Mouse (Mus musculus): ENCODE data around the gene Spata18. TPM values are rescaled to one million over a fixed set of nuclear protein-coding genes. Genes with fewer than 3 reads are reported as not detected.

The Spata18 gene
- polyA plus RNA-seq, 1 experiment: not detected

DNA sequence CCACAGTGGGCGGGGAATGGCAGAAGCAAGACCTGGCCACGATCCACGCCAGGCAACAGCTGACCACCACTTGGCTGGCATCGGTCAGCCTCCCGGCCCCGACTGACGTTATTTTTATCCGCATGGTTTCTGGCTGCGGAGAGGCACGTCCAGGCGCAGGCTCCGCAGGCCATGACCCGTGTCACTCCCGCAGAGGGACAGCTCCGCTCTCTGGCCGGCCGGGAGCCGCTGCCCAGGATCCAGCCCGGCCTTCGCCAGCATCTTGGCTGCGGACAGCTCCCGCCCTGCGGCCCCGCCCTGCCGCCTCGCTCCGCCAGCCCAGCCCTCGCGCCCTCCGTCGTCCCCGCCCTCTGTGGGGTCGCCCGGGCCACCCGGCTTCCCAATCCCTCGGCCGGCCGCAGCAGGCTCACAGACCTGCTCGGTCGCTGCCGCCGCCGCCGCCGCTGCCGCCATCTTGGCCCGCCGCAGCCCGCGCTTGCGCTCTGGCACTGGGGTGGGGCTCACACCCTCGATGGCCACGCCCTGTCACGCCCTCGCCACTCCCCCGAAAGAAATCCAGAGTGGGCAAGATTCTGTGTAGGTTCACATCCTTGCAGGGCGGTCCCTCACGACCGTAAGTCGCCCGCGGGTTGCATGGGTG, 3.8 kb upstream of the Spata18 start, which contains the start of gene Sgcb:
Sgcb (minus strand) TSS at position 530 of the 640 bp plus-strand sequence.
- peaks cover 20% of the 10 kb centered on the region for H3K27me3 ChIP-seq (ENCODE audit: control insufficient read depth, insufficient read depth, insufficient read length)
- H3ac ChIP-seq (ENCODE audit: control insufficient read depth, insufficient read length): peak within 1 kb of the TSS; percentile 21
- TF ChIP-seq POLR2A (IDR thresholded peaks at IDR 0.05; ENCODE audit: insufficient read length, low read depth) (peak; percentile 89), USF1 (IDR thresholded peaks at IDR 0.05; ENCODE audit: low read depth) (no peak), REST (IDR thresholded peaks at IDR 0.05; ENCODE audit: insufficient read depth, insufficient read length) (peak; percentile 16), TCF12 (IDR thresholded peaks at IDR 0.05; ENCODE audit: insufficient read depth, poor library complexity, severe bottlenecking) (peak; percentile 49), MYOD1 (IDR thresholded peaks at IDR 0.05; ENCODE audit: control insufficient read depth in 1 of 3, insufficient read length in 2 of 3, low read depth in 2 of 3) (peak in 2 of 3 experiments; percentile 94 to 96), SRF (IDR thresholded peaks at IDR 0.05; ENCODE audit: control insufficient read depth, insufficient read length, low read depth) (no peak), MYOG (IDR thresholded peaks at IDR 0.05; ENCODE audit: control insufficient read depth in 1 of 3, insufficient read depth in 1 of 3, insufficient read length in 2 of 3, low read depth in 2 of 3) (peak; percentile 87 to 96 (median 93)), POLR2AphosphoS2 (IDR thresholded peaks at IDR 0.05; ENCODE audit: insufficient read length, low read depth) (peak; percentile 82), E2F4 (IDR thresholded peaks at IDR 0.05; ENCODE audit: insufficient read depth) (no peak), CEBPB (IDR thresholded peaks at IDR 0.05; ENCODE audit: insufficient read depth, poor library complexity, severe bottlenecking) (no peak), TCF3 (IDR thresholded peaks at IDR 0.05; ENCODE audit: insufficient read length, low read depth) (peak; percentile 69)
- peaks cover 9% of the 10 kb centered on the region for H3K79me2 ChIP-seq (ENCODE audit: control insufficient read depth, insufficient read depth)
- H3K4me2 ChIP-seq (ENCODE audit: low read depth): peak within 1 kb of the TSS; percentile 75
- H3K36me3 ChIP-seq (ENCODE audit: control insufficient read depth, insufficient read depth): no peaks in the 10 kb centered on the region
- H3K4me3 ChIP-seq: peak within 1 kb of the TSS; percentile 28

DNA sequence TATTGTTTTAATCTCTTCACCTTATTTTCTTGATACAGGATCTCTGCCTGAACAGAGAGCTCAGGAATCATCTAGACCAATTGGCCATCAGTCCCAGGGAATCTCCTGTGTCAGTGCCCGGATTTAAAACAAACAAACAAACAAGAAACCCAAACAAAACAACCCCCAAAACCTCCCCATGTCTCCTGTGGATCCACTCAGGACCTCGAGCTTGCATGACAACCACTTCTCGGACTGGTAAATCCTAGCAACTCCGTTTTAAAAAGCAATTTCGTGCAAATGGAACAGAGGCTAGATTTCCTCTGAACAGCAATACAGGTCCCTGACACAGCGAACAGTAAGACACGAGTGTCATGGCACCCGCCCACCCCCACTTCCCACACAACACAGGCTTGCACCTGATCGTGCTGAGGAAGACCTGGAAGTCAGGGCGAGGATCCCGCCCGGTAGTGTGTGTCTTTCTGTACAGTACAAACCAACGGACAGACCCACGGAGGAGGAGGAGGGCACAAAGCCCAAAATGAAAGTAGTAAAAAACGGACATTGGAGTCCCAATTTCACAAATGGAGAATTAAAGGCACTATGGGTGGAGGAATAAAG, 714 bp upstream of the Spata18 start:
- peak overlapping the region; percentile 31 for H3ac ChIP-seq (ENCODE audit: control insufficient read depth, insufficient read length)
- no peaks in the 10 kb centered on the region for H3K36me3 ChIP-seq (ENCODE audit: control insufficient read depth, insufficient read depth)
- peak overlapping the region; percentile 19 for H3K4me3 ChIP-seq
- peak overlapping the region; percentile 89 for H3K4me2 ChIP-seq (ENCODE audit: low read depth)
- TF ChIP-seq MYOG (IDR thresholded peaks at IDR 0.05; ENCODE audit: control insufficient read depth in 1 of 3, insufficient read depth in 1 of 3, insufficient read length in 2 of 3, low read depth in 2 of 3): no peak
- no peak for TF ChIP-seq MAX (IDR thresholded peaks at IDR 0.05; ENCODE audit: low read depth)
- no peak for TF ChIP-seq POLR2AphosphoS2 (IDR thresholded peaks at IDR 0.05; ENCODE audit: insufficient read length, low read depth)
- TF ChIP-seq CEBPB (IDR thresholded peaks at IDR 0.05; ENCODE audit: insufficient read depth, poor library complexity, severe bottlenecking): no peak
- TF ChIP-seq POLR2A (IDR thresholded peaks at IDR 0.05; ENCODE audit: insufficient read length, low read depth): no peak
- no peak for TF ChIP-seq TCF12 (IDR thresholded peaks at IDR 0.05; ENCODE audit: insufficient read depth, poor library complexity, severe bottlenecking)
- no peak for TF ChIP-seq SRF (IDR thresholded peaks at IDR 0.05; ENCODE audit: control insufficient read depth, insufficient read length, low read depth)
- no peak for TF ChIP-seq USF1 (IDR thresholded peaks at IDR 0.05; ENCODE audit: low read depth)
- TF ChIP-seq MYOD1 (IDR thresholded peaks at IDR 0.05; ENCODE audit: control insufficient read depth in 1 of 3, insufficient read length in 2 of 3, low read depth in 2 of 3): no peak
- peaks cover 30% of the 10 kb centered on the region for H3K27me3 ChIP-seq (ENCODE audit: control insufficient read depth, insufficient read depth, insufficient read length)
- H3K79me2 ChIP-seq (ENCODE audit: control insufficient read depth, insufficient read depth): peaks cover 9% of the 10 kb centered on the region

DNA sequence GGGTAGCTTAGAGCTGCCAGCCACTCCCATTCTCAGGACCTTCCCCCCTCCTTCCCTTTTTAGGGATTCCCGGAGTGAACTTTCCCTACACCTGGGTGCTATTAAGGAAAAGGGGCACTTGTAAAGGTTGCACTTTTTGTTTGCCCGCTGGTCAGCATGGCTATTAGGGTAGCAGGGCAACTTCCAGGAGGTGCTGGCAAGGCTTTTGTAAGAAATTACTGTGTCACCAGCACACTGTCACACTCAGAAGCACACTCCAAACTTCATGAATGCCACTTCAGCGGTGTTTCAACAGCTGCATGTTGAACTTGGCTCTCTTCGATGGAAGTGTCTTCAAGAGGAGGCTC, 649 bp downstream of the Spata18 start:
- Histone ChIP-seq H3K27me3 (ENCODE audit: control insufficient read depth, insufficient read depth, insufficient read length) (peaks cover 33% of the 10 kb centered on the region), H3K36me3 (ENCODE audit: control insufficient read depth, insufficient read depth) (no peaks in the 10 kb centered on the region), H3K4me2 (ENCODE audit: low read depth) (peak overlapping the region; percentile 89), H3ac (ENCODE audit: control insufficient read depth, insufficient read length) (no peak overlapping the region), H3K79me2 (ENCODE audit: control insufficient read depth, insufficient read depth) (no peaks in the 10 kb centered on the region), H3K4me3 (peak overlapping the region; percentile 19)
- no peak for TF ChIP-seq E2F4 (IDR thresholded peaks at IDR 0.05; ENCODE audit: insufficient read depth)
- TF ChIP-seq POLR2A (IDR thresholded peaks at IDR 0.05; ENCODE audit: insufficient read length, low read depth): no peak
- no peak for TF ChIP-seq TCF3 (IDR thresholded peaks at IDR 0.05; ENCODE audit: insufficient read length, low read depth)
- no peak for TF ChIP-seq MYOG (IDR thresholded peaks at IDR 0.05; ENCODE audit: control insufficient read depth in 1 of 3, insufficient read depth in 1 of 3, insufficient read length in 2 of 3, low read depth in 2 of 3)
- no peak for TF ChIP-seq USF1 (IDR thresholded peaks at IDR 0.05; ENCODE audit: low read depth)
- no peak for TF ChIP-seq POLR2AphosphoS2 (IDR thresholded peaks at IDR 0.05; ENCODE audit: insufficient read length, low read depth)
- TF ChIP-seq MYOD1 (IDR thresholded peaks at IDR 0.05; ENCODE audit: control insufficient read depth in 1 of 3, insufficient read length in 2 of 3, low read depth in 2 of 3): no peak
- TF ChIP-seq SRF (IDR thresholded peaks at IDR 0.05; ENCODE audit: control insufficient read depth, insufficient read length, low read depth): no peak
- no peak for TF ChIP-seq TCF12 (IDR thresholded peaks at IDR 0.05; ENCODE audit: insufficient read depth, poor library complexity, severe bottlenecking)
- TF ChIP-seq CEBPB (IDR thresholded peaks at IDR 0.05; ENCODE audit: insufficient read depth, poor library complexity, severe bottlenecking): no peak
- TF ChIP-seq REST (IDR thresholded peaks at IDR 0.05; ENCODE audit: insufficient read depth, insufficient read length): no peak
- TF ChIP-seq MAX (IDR thresholded peaks at IDR 0.05; ENCODE audit: low read depth): no peak

DNA sequence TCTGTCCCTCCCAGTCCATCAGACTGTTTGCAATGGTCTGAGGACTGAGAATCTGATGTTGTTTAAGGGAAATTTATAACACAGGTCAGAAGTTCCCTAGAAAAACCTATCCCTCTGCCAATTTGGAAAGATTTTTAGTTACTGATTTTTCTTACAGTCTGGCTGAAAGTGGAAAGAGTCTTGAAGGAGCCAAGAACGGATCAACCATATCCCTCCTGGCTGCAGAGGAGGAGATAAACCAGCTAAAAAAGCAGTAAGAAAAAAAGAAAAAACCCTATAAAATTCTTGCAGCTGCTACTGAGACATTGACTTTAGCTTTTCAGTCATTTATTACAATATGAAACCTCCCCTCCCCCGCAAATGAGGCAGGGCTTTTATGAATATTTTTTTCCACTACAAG, 15.5 kb downstream of the Spata18 start:
- H3K4me2 ChIP-seq (ENCODE audit: low read depth): no peak overlapping the region
- no peak overlapping the region for H3K4me3 ChIP-seq
- no peaks in the 10 kb centered on the region for H3K36me3 ChIP-seq (ENCODE audit: control insufficient read depth, insufficient read depth)
- H3K27me3 ChIP-seq (ENCODE audit: control insufficient read depth, insufficient read depth, insufficient read length): peaks cover 5% of the 10 kb centered on the region
- H3ac ChIP-seq (ENCODE audit: control insufficient read depth, insufficient read length): no peak overlapping the region
- no peaks in the 10 kb centered on the region for H3K79me2 ChIP-seq (ENCODE audit: control insufficient read depth, insufficient read depth)
- TF ChIP-seq TCF3 (IDR thresholded peaks at IDR 0.05; ENCODE audit: insufficient read length, low read depth) (no peak), CEBPB (IDR thresholded peaks at IDR 0.05; ENCODE audit: insufficient read depth, poor library complexity, severe bottlenecking) (no peak), SRF (IDR thresholded peaks at IDR 0.05; ENCODE audit: control insufficient read depth, insufficient read length, low read depth) (no peak), POLR2AphosphoS2 (IDR thresholded peaks at IDR 0.05; ENCODE audit: insufficient read length, low read depth) (no peak), POLR2A (IDR thresholded peaks at IDR 0.05; ENCODE audit: insufficient read length, low read depth) (no peak), MYOG (IDR thresholded peaks at IDR 0.05; ENCODE audit: control insufficient read depth in 1 of 3, insufficient read depth in 1 of 3, insufficient read length in 2 of 3, low read depth in 2 of 3) (no peak), MYOD1 (IDR thresholded peaks at IDR 0.05; ENCODE audit: control insufficient read depth in 1 of 3, insufficient read length in 2 of 3, low read depth in 2 of 3) (no peak), TCF12 (IDR thresholded peaks at IDR 0.05; ENCODE audit: insufficient read depth, poor library complexity, severe bottlenecking) (no peak), REST (IDR thresholded peaks at IDR 0.05; ENCODE audit: insufficient read depth, insufficient read length) (no peak), MAX (IDR thresholded peaks at IDR 0.05; ENCODE audit: low read depth) (no peak), USF1 (IDR thresholded peaks at IDR 0.05; ENCODE audit: low read depth) (no peak), E2F4 (IDR thresholded peaks at IDR 0.05; ENCODE audit: insufficient read depth) (no peak)

Data from myocyte (in vitro differentiated cells).